Mouse (Mus musculus) central nervous system, embryonic 18 days (tissue): ENCODE data around the gene Jph2. TPM values are rescaled to one million over a fixed set of nuclear protein-coding genes. Genes with fewer than 3 reads are reported as not detected.

ENCODE experiments used
- polyA plus RNA-seq: library from polyadenylated mRNA; depleted of rRNA; stranded (reverse); fragments of >200 nt; gene quantifications from 2 replicates; pipeline ENCODE4 v1.2.3, GENCODE M21; 2012; rRNA removed

Jph2 gene
- polyA plus RNA-seq = 1.3 and 2.1 TPM in 2 replicates

GRCm38 (mm10) chr2:163397905-163398304 lies at the start of gene Jph2:
Gene Jph2 (minus strand): TSS chr2:163397993.

GRCm38 (mm10) chr2:163438246-163438618 lies 40.4 kb upstream of the Jph2 start, which contains the start of gene Gdap1l1:
Gene Gdap1l1 (plus strand): TSS chr2:163438476.

GRCm38 (mm10) chr2:163424597-163424996 lies 26.8 kb upstream of the Jph2 start, which contains the start of gene Oser1:
Gene Oser1 (minus strand): TSS chr2:163424697.

Other genes starting within 250 kb of the Jph2 start
- 33.3 and 47.2 TPM in 2 replicates for gene Tox2, start 194.9 kb downstream of the Jph2 start, polyA plus RNA-seq
- 27.2 and 27.8 TPM in 2 replicates for gene Oser1, start 26.7 kb upstream of the Jph2 start, polyA plus RNA-seq
- 137 and 146 TPM in 2 replicates for gene Gdap1l1, start 40.5 kb upstream of the Jph2 start, polyA plus RNA-seq
- gene Fitm2, start 74.6 kb upstream of the Jph2 start, polyA plus RNA-seq = 7.1 and 7.4 TPM in 2 replicates
- 0.14 and 0.27 TPM in 2 replicates for gene R3hdml, start 94.3 kb upstream of the Jph2 start, polyA plus RNA-seq
- 0.03 TPM in 2 replicates for gene Hnf4a, start 108.8 kb upstream of the Jph2 start, polyA plus RNA-seq
- 28.1 and 28.4 TPM in 2 replicates for gene Ttpal, start 204.3 kb upstream of the Jph2 start, polyA plus RNA-seq
- 101 and 104 TPM in 2 replicates for gene Serinc3, start 247.1 kb upstream of the Jph2 start, polyA plus RNA-seq